Mouse (Mus musculus) limb, embryonic 12.5 days (tissue): ENCODE measurements around the gene Acat2. TPM values are rescaled to one million over a fixed set of nuclear protein-coding genes. Genes with fewer than 3 reads are reported as not detected.
"Not testable (repeated sequence)": the region's sequence is repeated elsewhere in the genome, so short reads cannot be mapped to it uniquely, and the experiment has no call there.

Experiments used
- ATAC-seq: fragments of 200-750 bp; cut with Nextera tagmentation; 2 replicates; pipeline ENCODE4 v1.8.0; 2017; ENCODE audit warnings: low read depth, moderate TSS enrichment; ENCODE audit not compliant: insufficient number of reproducible peaks, insufficient read depth, low FRiP score, low TSS enrichment
- H3K27ac ChIP-seq: fragments of 300-500 bp; sonication (generic); 2 replicates; pipeline ENCODE4 v1.5.1; 2016; ENCODE audit warnings: mild to moderate bottlenecking, moderate library complexity
- H3K27me3 ChIP-seq: fragments of 300-500 bp; sonication (generic); 2 replicates; pipeline ENCODE4 v1.6.1; 2016; ENCODE audit warnings: mild to moderate bottlenecking, moderate library complexity
- H3K36me3 ChIP-seq: fragments of 300-500 bp; sonication (generic); 2 replicates; pipeline ENCODE4 v1.6.1; 2016; ENCODE audit warnings: mild to moderate bottlenecking, moderate library complexity
- H3K4me1 ChIP-seq: fragments of 300-500 bp; sonication (generic); replicated peaks from 2 replicates; pipeline ENCODE4 v1.6.1; 2016
- H3K4me2 ChIP-seq: fragments of 300-500 bp; sonication (generic); 2 replicates; pipeline ENCODE4 v1.6.1; 2016; ENCODE audit warnings: mild to moderate bottlenecking, moderate library complexity
- H3K4me3 ChIP-seq: fragments of 300-500 bp; sonication (generic); replicated peaks from 2 replicates; pipeline ENCODE4 v1.5.1; 2016; ENCODE audit warnings: mild to moderate bottlenecking
- H3K9ac ChIP-seq: fragments of 300-500 bp; sonication (generic); replicated peaks from 2 replicates; pipeline ENCODE4 v1.6.1; 2016; ENCODE audit warnings: mild to moderate bottlenecking, moderate library complexity
- H3K9me3 ChIP-seq: fragments of 300-500 bp; sonication (generic); 2 replicates; pipeline ENCODE4 v1.6.1; 2016; ENCODE audit warnings: mild to moderate bottlenecking, moderate library complexity
- WGBS: fragments of 180-500 bp; shearing (Covaris S2); methylation state at CpG from one replicate; pipeline ENCODE4 v1.1.7; 2016; 5-methylcytosine and 5-hydroxymethylcytosine counted together
- polyA plus RNA-seq: library from polyadenylated mRNA; unstranded; fragments of >200 nt; fragmentation: Nextera tagmentation; extraction: Ambion mirVana; gene quantifications from 2 replicates; pipeline ENCODE4 v1.2.1, GENCODE M21; 2016

Acat2 gene
- polyA plus RNA-seq, 1 experiment from 2014 or later, result 287 TPM

GRCm38 (mm10) chr17:12931576-12931975 lies 29.0 kb downstream of the Acat2 start:
- H3K4me2 ChIP-seq, H3K4me3 ChIP-seq, H3K27me3 ChIP-seq, H3K4me1 ChIP-seq, ATAC-seq, H3K9me3 ChIP-seq, H3K27ac ChIP-seq, H3K9ac ChIP-seq: not testable (repeated sequence)
- 84% methylated on average over 5 of the region's 5 CpGs for WGBS
- peaks cover 11% of the 10 kb centered on the region for H3K36me3 ChIP-seq

DNA sequence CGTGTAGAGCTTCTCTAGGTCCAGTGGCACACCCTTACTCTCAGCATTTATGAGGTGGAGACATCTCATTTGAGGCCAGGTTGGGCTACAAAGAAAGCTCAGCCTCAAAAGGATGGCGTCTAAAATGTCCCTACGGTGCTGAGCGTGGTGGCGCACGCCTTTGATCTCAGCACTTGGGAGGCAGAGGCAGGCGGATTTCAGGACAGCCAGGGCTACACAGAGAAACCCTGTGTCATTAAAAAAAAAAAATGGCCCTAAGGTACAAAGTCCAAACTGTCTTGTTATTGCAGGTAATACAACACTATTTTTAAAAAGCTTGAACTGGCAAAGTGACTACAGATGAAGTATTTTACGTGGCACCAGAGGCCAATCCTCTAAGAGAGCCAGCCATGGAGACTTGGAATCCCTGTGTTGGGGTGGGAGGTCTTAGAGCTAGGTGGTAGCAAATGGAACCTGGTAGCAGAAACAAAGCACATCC lies 34.8 kb downstream of the Acat2 start:
- ATAC-seq, result no peak
- Histone ChIP-seq H3K27me3 (no peaks in the 10 kb centered on the region), H3K36me3 (peaks cover 66% of the 10 kb centered on the region), H3K9me3 (no peaks in the 10 kb centered on the region), H3K4me1 (no peaks in the 10 kb centered on the region), H3K4me3 (no peak overlapping the region), H3K27ac (no peak overlapping the region), H3K9ac (no peak overlapping the region), H3K4me2 (no peak overlapping the region)
- 92% methylated on average over 8 of the region's 8 CpGs for WGBS

- H3K27me3 ChIP-seq, result no peaks in the 10 kb centered on the region
- no peak overlapping the region for H3K4me2 ChIP-seq
- no peak overlapping the region for H3K27ac ChIP-seq
- no peaks in the 10 kb centered on the region for H3K4me1 ChIP-seq
- WGBS, result 95% methylated on average over 3 of the region's 3 CpGs
- peaks cover 74% of the 10 kb centered on the region for H3K36me3 ChIP-seq
- no peak overlapping the region for H3K9ac ChIP-seq
- no peak for ATAC-seq
- no peak overlapping the region for H3K4me3 ChIP-seq
- H3K9me3 ChIP-seq, result no peaks in the 10 kb centered on the region
Measured at GRCm38 (mm10) chr17:12925001-12925400, 35.5 kb downstream of the Acat2 start.

- Histone ChIP-seq H3K9me3 (no peaks in the 10 kb centered on the region), H3K36me3 (peaks cover 76% of the 10 kb centered on the region), H3K27me3 (no peaks in the 10 kb centered on the region), H3K4me3 (no peak overlapping the region), H3K4me1 (no peaks in the 10 kb centered on the region; the same call in none of the 2 replicates), H3K27ac (no peak overlapping the region), H3K4me2 (no peak overlapping the region), H3K9ac (no peak overlapping the region)
- 88% methylated on average over 1 of the region's 1 CpGs for WGBS
- ATAC-seq, result no peak
Measured at GRCm38 (mm10) chr17:12921073-12921472, 39.5 kb downstream of the Acat2 start.

DNA sequence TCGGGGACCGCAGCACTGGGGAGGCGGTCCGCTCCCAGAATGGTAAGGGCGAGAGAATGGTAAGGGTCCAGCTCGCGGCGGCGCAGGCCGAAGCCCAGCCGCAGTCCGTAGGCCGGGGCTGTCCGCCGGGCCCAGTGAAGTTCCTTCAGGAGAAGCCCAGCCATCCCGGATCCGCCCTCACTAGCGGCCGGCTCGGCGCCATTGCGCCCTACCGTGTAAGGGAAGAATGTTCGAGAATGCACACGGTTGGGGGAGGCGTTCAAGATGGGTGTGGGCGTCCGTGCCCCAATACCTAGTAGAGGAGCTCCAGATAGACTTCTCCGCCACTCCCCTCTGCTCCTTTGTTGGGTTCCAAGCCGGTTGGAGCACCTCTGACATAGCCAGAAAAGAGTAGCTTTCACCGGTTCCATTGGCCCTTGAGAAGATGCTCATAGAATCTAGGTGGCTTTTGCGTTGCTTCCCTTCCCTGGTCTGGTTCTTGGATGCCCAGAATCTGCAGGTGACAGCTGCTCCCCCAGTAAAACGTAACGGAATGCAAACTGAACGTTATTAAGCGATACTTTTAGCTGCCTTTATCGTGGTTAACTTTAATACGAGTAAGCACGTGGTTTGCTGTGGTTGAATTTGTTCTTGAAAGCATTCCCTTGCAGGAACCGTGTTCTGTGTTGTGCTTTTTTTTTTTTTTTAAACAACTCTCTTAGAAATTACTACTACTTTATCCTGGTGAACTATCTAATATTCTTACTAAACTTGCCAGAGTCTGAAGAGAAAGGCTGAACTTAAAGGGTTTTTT lies 43.8 kb downstream of the Acat2 start:
- peaks cover 65% of the 10 kb centered on the region for H3K36me3 ChIP-seq
- no peaks in the 10 kb centered on the region for H3K27me3 ChIP-seq
- WGBS, result 1% methylated on average over 40 of the region's 40 CpGs
- H3K27ac ChIP-seq, result peak overlapping the region; percentile 91
- H3K4me1 ChIP-seq, result peaks cover 6% of the 10 kb centered on the region
- peak overlapping the region; percentile 95 for H3K4me3 ChIP-seq
- peak; percentile 62 for ATAC-seq
- H3K9me3 ChIP-seq, result no peaks in the 10 kb centered on the region
- peak overlapping the region; percentile 69 for H3K4me2 ChIP-seq
- H3K9ac ChIP-seq, result peak overlapping the region; percentile 96

DNA sequence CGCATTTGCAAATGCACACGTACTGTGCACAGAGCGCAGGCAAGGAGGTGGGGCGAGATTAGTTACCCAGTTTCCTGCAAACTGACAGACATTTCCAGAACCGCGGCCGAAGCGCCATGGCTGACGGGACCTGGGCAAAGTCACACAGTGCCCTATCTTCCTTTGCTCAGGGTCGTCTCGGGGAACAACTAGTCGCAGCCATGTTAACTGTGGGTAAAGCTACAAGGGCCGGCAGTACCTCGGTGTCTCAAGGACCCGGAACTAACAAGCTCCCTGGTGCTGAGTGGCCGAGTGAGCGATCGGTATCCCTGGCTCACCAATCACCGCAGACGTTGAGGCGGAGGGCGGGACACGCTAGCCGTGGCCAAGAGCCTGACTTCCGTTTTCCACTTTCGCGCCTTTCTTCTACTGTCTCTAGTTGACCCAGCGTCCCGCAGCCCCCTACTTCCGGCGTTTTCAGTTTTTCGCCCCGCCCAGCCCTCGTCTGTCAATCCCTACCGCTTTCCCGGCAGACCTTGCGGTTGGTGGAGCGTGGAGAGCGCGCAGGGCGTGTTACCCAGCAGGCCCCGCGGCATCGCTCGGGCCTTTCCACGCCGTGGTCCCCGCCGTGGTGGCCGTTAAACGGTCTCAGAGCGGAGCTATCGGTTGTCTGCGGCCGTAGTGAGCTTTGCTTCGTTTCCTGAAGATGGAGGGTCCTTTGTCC lies 44.5 kb downstream of the Acat2 start, which contains the start of gene Mrpl18:
Gene Mrpl18, minus strand, starts transcription at position 465 of the 703 bp plus-strand sequence.
- H3K9ac ChIP-seq, result peak within 1 kb of the TSS; percentile 96
- H3K4me2 ChIP-seq, result peak within 1 kb of the TSS; percentile 84
- peaks cover 6% of the 10 kb centered on the region for H3K4me1 ChIP-seq
- H3K9me3 ChIP-seq, result no peaks in the 10 kb centered on the region
- no peaks in the 10 kb centered on the region for H3K27me3 ChIP-seq
- peaks cover 65% of the 10 kb centered on the region for H3K36me3 ChIP-seq
- WGBS, result under 1% methylated on average over 56 of the region's 56 CpGs
- peak within 1 kb of the TSS; percentile 91 for H3K27ac ChIP-seq
- peak; percentile 100 for ATAC-seq
- peak within 1 kb of the TSS; percentile 95 for H3K4me3 ChIP-seq

DNA sequence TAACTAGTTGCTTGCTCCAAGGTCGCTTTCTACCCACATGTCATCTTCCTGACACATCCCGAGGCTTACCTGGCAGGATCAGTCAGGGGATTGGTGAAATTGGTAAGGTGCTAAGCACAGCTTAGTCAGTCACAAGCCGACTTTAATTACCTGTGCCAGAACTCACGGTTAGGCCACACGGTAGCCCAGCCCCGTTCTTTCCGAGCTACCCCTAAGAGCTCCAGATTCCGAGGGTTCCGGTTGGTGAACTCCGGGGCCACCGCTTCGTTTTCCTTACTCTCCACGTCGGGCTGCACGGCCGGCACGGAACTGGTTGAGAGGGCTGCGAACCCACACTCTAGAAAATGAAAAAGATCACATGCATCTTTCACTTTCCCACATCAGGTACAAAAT lies 45.1 kb downstream of the Acat2 start, which contains the start of gene Tcp1:
Gene Tcp1, plus strand, starts transcription at position 214 of the 393 bp plus-strand sequence.
- ATAC-seq, result peak; percentile 5; the same call in 1 of the 2 replicates
- H3K9ac ChIP-seq, result peak within 1 kb of the TSS; percentile 96

DNA sequence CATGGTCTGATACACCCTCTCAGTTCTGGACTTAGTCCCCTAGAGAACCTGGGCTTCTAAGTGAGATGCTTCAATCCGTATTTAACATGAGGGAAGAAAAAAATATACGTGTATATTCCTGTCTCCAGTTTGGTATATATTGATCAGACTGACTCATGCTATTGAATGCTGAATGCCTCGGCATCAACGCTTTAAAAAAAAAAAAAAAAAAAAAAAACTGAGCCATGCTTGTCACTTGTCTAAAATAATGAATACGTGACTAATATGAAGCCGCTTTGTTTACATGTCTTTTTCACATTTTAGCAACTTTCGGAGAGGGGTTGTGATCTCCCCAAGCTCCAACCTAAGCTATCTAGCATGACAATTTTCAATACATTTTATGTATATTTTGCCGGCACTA lies 50.2 kb downstream of the Acat2 start:
- Histone ChIP-seq H3K9me3 (no peaks in the 10 kb centered on the region), H3K36me3 (peaks cover 61% of the 10 kb centered on the region), H3K4me2 (no peak overlapping the region), H3K27ac (no peak overlapping the region), H3K4me1 (peaks cover 6% of the 10 kb centered on the region; the same call in 1 of the 2 replicates), H3K9ac (no peak overlapping the region), H3K27me3 (no peaks in the 10 kb centered on the region), H3K4me3 (no peak overlapping the region)
- WGBS, result 90% methylated on average over 8 of the region's 8 CpGs
- no peak for ATAC-seq

More for the DNA sequence above, 45.1 kb downstream of the Acat2 start, which contains the start of gene Tcp1:
- Histone ChIP-seq H3K36me3 (peaks cover 65% of the 10 kb centered on the region), H3K27ac (peak within 1 kb of the TSS; percentile 91), H3K4me3 (peak within 1 kb of the TSS; percentile 95), H3K9me3 (no peaks in the 10 kb centered on the region), H3K4me2 (peak within 1 kb of the TSS; percentile 84), H3K27me3 (no peaks in the 10 kb centered on the region), H3K4me1 (peaks cover 6% of the 10 kb centered on the region)
- 1% methylated on average over 18 of the region's 18 CpGs for WGBS

- Histone ChIP-seq H3K4me2 (no peak within 1 kb of the TSS), H3K4me3 (no peak within 1 kb of the TSS), H3K27ac (no peak within 1 kb of the TSS), H3K27me3 (no peaks in the 10 kb centered on the region), H3K9ac (0 out of 2 replicates have a peak within 1 kb of the TSS, but pooled peaks have one; percentile 23), H3K4me1 (no peaks in the 10 kb centered on the region), H3K9me3 (no peaks in the 10 kb centered on the region), H3K36me3 (peaks cover 67% of the 10 kb centered on the region)
- WGBS, result 79% methylated on average over 35 of the region's 35 CpGs
- ATAC-seq, result no peak
Measured at GRCm38 (mm10) chr17:12909361-12910280, 50.9 kb downstream of the Acat2 start, which contains the start of gene Pnldc1. Gene Pnldc1, minus strand, starts transcription at chr17:12910230.

- Histone ChIP-seq H3K36me3 (peaks cover 54% of the 10 kb centered on the region), H3K9ac (no peak overlapping the region), H3K9me3 (no peaks in the 10 kb centered on the region), H3K27ac (no peak overlapping the region), H3K4me3 (no peak overlapping the region), H3K27me3 (no peaks in the 10 kb centered on the region), H3K4me1 (peaks cover 9% of the 10 kb centered on the region), H3K4me2 (no peak overlapping the region)
- 93% methylated on average over 9 of the region's 9 CpGs for WGBS
- ATAC-seq, result no peak
Measured at GRCm38 (mm10) chr17:12906436-12906835, 54.1 kb downstream of the Acat2 start.
